Mouse (Mus musculus): ENCODE results near the gene Ceacam19.

- no peak for TF ChIP-seq EP300 (IDR thresholded peaks at IDR 0.05; ENCODE audit: low read depth)
- TF ChIP-seq CTCF (IDR thresholded peaks at IDR 0.05; ENCODE audit: low read depth): no peak
Measured at GRCm38 (mm10) chr7:19826756-19827155, 61.0 kb downstream of the Ceacam19 start.

Data from liver, postnatal 0 days (tissue).